Mouse (Mus musculus): ENCODE data around the gene Plxna2. TPM values are rescaled to one million over a fixed set of nuclear protein-coding genes. Genes with fewer than 3 reads are reported as not detected.

The Plxna2 gene
- total RNA-seq, 2 experiments from 2014 or later, result 25.8 to 26.7 TPM

- no peak for DNase-seq (ENCODE audit: low spot score)
- intact Hi-C loops (cut with DNase I), result no loop called here
These were observed 75.0 kb downstream of the Plxna2 start for GRCm38 (mm10) chr1:194693063-194693462.

GRCm38 (mm10) chr1:194693488-194693887 lies 75.5 kb downstream of the Plxna2 start:
- no peak for DNase-seq (ENCODE audit: low spot score)
- intact Hi-C loops (cut with DNase I), result no loop called here

GRCm38 (mm10) chr1:194694805-194695204 lies 76.8 kb downstream of the Plxna2 start:
- DNase-seq (ENCODE audit: low spot score), result no peak
- intact Hi-C loops (cut with DNase I), result no loop called here

- intact Hi-C loops (cut with DNase I), result no loop called here
- no peak for DNase-seq (ENCODE audit: low spot score)
These were observed 79.4 kb downstream of the Plxna2 start for GRCm38 (mm10) chr1:194697439-194697838.

- intact Hi-C loops (cut with DNase I), result no loop called here
- no peak for DNase-seq (ENCODE audit: low spot score)
These were observed 81.3 kb downstream of the Plxna2 start for GRCm38 (mm10) chr1:194699321-194699720.

GRCm38 (mm10) chr1:194703235-194703634 lies 85.2 kb downstream of the Plxna2 start:
- no peak for DNase-seq (ENCODE audit: low spot score)
- intact Hi-C loops (cut with DNase I), result loop anchor here (5.0 kb wide), 1 partner anchor 81 kb away; no protein-coding TSS in a partner anchor

- intact Hi-C loops (cut with DNase I), result loop anchor here (5.0 kb wide), 1 partner anchor 82 kb away; no protein-coding TSS in a partner anchor
- no peak for DNase-seq (ENCODE audit: low spot score)
These were observed 86.3 kb downstream of the Plxna2 start for GRCm38 (mm10) chr1:194704171-194704855.

- DNase-seq (ENCODE audit: low spot score), result no peak
- intact Hi-C loops (cut with DNase I), result no loop called here
These were observed 88.5 kb downstream of the Plxna2 start for GRCm38 (mm10) chr1:194706566-194706965.

- no peak for DNase-seq (ENCODE audit: low spot score)
- intact Hi-C loops (cut with DNase I), result no loop called here
These were observed 94.4 kb downstream of the Plxna2 start for GRCm38 (mm10) chr1:194712373-194712772.

GRCm38 (mm10) chr1:194714138-194715031 lies 96.4 kb downstream of the Plxna2 start:
- intact Hi-C loops (cut with DNase I), result no loop called here
- DNase-seq (ENCODE audit: low spot score), result no peak

GRCm38 (mm10) chr1:194717451-194717874 lies 99.4 kb downstream of the Plxna2 start:
- DNase-seq (ENCODE audit: low spot score), result no peak
- intact Hi-C loops (cut with DNase I), result no loop called here

GRCm38 (mm10) chr1:194720406-194720805 lies 102.4 kb downstream of the Plxna2 start:
- no peak for DNase-seq (ENCODE audit: low spot score)
- intact Hi-C loops (cut with DNase I), result loop anchor here (5.0 kb wide), 1 partner anchor 458 kb away; no protein-coding TSS in a partner anchor

- intact Hi-C loops (cut with DNase I), result loop anchor here (5.0 kb wide), 1 partner anchor 459 kb away; no protein-coding TSS in a partner anchor
- no peak for DNase-seq (ENCODE audit: low spot score)
These were observed 103.2 kb downstream of the Plxna2 start for GRCm38 (mm10) chr1:194721260-194721659.

- peak; percentile 36 for DNase-seq (ENCODE audit: low spot score)
- intact Hi-C loops (cut with DNase I), result loop anchor here (1.0 to 5.0 kb wide), 2 partner anchors 103 to 460 kb away; no protein-coding TSS in a partner anchor
These were observed 104.3 kb downstream of the Plxna2 start for GRCm38 (mm10) chr1:194722329-194722728.

- DNase-seq (ENCODE audit: low spot score), result no peak
- intact Hi-C loops (cut with DNase I), result no loop called here
These were observed 116.8 kb downstream of the Plxna2 start for GRCm38 (mm10) chr1:194734836-194735235.

- peak; percentile 15 for DNase-seq (ENCODE audit: low spot score)
- intact Hi-C loops (cut with DNase I), result no loop called here
These were observed 121.9 kb downstream of the Plxna2 start for GRCm38 (mm10) chr1:194739894-194740293.

GRCm38 (mm10) chr1:194742901-194743422 lies 124.9 kb downstream of the Plxna2 start:
- intact Hi-C loops (cut with DNase I), result no loop called here
- DNase-seq (ENCODE audit: low spot score), result no peak

GRCm38 (mm10) chr1:194745177-194745934 lies 127.3 kb downstream of the Plxna2 start:
- DNase-seq (ENCODE audit: low spot score), result no peak
- intact Hi-C loops (cut with DNase I), result no loop called here

- DNase-seq (ENCODE audit: low spot score), result peak; percentile 73
- intact Hi-C loops (cut with DNase I), result no loop called here
These were observed 128.6 kb downstream of the Plxna2 start for GRCm38 (mm10) chr1:194746332-194747249.

All from heart, postnatal 25 days (tissue).